Mouse (Mus musculus): ENCODE measurements at regions not wholly inside any gene's neighbourhood (a gene's known extent, or its start where the extent isn't known, plus 50 kb on each side); places are given as distances from the start of the nearest gene placed in this dataset.

GRCm38 (mm10) chr10:12298887-12299286, 570.3 kb downstream of the Utrn start:
- TF ChIP-seq CTCF (IDR thresholded peaks at IDR 0.05; ENCODE audit: low read depth) (no peak), EP300 (IDR thresholded peaks at IDR 0.05; ENCODE audit: low read depth) (no peak)
